Mouse (Mus musculus) heart, postnatal 14 days (tissue): ENCODE data around the gene Slamf8. TPM values are rescaled to one million over a fixed set of nuclear protein-coding genes. Genes with fewer than 3 reads are reported as not detected.

ENCODE experiments used
- DNase-seq, 2 experiments: peaks; one replicate each; pipeline ENCODE4 v3.0.0; 2021 to 2022
- intact Hi-C: fragments of 180-260 bp; cut with DNase I; formaldehyde crosslinking; loops from one replicate; pipeline ENCODE4 v1.15.1; 2025
- long read RNA-seq, 2 experiments: library from polyadenylated mRNA; stranded (forward); transcript quantifications; one replicate each; pipeline ENCODE4 v2.0.0; 2021
- total RNA-seq, 2 experiments: library from RNA; stranded (reverse); gene quantifications; 2 replicates each; pipeline ENCODE4 v1.2.3; 2021

Slamf8 gene
- under 1 TPM in 1 of 2 experiments, not detected in 1; 0.17 TPM for total RNA-seq
- long read RNA-seq, experiment 1, result 0 reads
- long read RNA-seq, experiment 2, result 0 reads

DNA sequence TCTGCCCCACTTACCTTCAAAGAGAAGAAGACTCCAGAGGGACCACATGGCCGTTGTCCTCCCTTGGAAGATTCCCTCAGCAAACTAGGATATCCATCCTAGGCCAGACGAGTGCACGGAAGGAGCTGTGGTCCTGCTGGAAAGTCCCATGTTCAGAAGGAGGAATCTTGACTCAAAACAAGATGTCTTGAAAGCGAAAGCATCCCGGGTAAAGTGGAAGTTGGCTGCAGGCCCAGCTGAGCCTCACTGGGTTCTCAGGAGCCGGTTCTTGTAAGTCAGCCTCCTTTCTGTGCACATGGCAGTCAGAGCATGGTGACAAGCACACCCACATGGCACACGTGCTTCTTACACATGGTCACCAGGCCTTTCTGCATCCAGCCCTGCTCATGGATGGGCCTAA, at the start of gene Slamf8:
Gene Slamf8 (minus strand): TSS at position 184 of the 400 bp plus-strand sequence.
- peak; percentile 22 to 45 for DNase-seq
- intact Hi-C loops, result no loop called here

- DNase-seq, result peak in 1 of 2 experiments; percentile 24
- intact Hi-C loops, result loop anchor here (10.0 kb wide), 1 partner anchor 756 kb away; no protein-coding TSS in a partner anchor
These were observed 48.4 kb upstream of the Slamf8 start for GRCm38 (mm10) chr1:172638781-172639180.

DNA sequence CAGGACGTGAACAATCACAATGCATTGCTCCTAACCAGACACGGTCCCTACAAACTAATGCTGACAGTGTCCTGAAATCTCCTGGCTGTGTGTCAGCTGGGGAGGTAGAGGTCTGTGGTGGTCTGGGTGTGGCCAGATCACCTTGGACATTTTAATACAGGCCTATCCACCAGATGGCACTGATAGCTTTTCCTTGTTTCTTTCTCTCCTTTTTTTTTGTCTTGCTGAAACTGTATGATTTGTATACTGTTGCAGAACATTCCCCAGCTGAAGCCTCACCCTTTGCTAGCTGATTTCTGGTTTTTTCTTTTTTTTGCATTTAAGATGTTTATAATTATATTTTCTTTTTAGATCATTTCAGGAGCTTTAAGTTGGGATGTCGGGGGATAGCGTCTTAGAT, 47.4 kb upstream of the Slamf8 start:
- intact Hi-C loops, result loop anchor here (10.0 kb wide), 1 partner anchor 757 kb away; no protein-coding TSS in a partner anchor
- DNase-seq, result no peak

- intact Hi-C loops, result loop anchor here (10.0 kb wide), 1 partner anchor 759 kb away; no protein-coding TSS in a partner anchor
These were observed 45.9 kb upstream of the Slamf8 start for GRCm38 (mm10) chr1:172636266-172636665.

GRCm38 (mm10) chr1:172635258-172635657, 44.9 kb upstream of the Slamf8 start:
- intact Hi-C loops, result loop anchor here (10.0 kb wide), 1 partner anchor 760 kb away; no protein-coding TSS in a partner anchor

More at GRCm38 (mm10) chr1:172636266-172636665, 45.9 kb upstream of the Slamf8 start:
- DNase-seq, result no peak

GRCm38 (mm10) chr1:172634136-172634535, 43.8 kb upstream of the Slamf8 start:
- intact Hi-C loops, result loop anchor here (1.0 to 10.0 kb wide), 3 partner anchors 106 to 761 kb away; no protein-coding TSS in a partner anchor
- no peak for DNase-seq

More at GRCm38 (mm10) chr1:172635258-172635657, 44.9 kb upstream of the Slamf8 start:
- DNase-seq, result no peak

GRCm38 (mm10) chr1:172632451-172633326, 42.3 kb upstream of the Slamf8 start, which contains the start of gene Dusp23:
Dusp23 (minus strand) TSS chr1:172632962.
- peak; percentile 97 for DNase-seq
- intact Hi-C loops, result loop anchor here (2.0 to 10.0 kb wide), 4 partner anchors 14 to 762 kb away; no protein-coding TSS in a partner anchor

DNA sequence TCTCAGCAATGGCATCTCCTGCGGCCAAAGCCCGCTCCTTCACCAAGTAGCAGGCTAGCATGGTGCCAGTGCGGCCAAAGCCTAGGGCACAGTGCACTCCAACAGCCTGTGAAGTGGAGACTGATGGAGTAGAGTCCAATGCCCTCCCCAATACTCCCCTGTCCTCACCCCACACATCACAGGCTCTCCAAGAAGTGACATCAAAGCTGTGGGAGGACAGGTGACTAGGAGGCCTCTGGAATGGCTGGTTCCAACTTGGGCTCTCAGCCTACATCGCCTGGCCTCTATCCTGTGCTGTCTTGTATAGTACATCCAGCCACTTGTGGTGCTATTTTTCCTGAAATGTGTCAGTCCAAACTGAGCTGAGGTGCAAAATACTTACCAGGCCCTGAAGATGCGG, 41.4 kb upstream of the Slamf8 start:
- intact Hi-C loops, result loop anchor here (2.0 to 10.0 kb wide), 4 partner anchors 13 to 763 kb away; no protein-coding TSS in a partner anchor
- no peak for DNase-seq

GRCm38 (mm10) chr1:172629831-172630230, 39.5 kb upstream of the Slamf8 start:
- intact Hi-C loops, result loop anchor here (5.0 to 10.0 kb wide), 2 partner anchors 138 to 765 kb away; no protein-coding TSS in a partner anchor
- no peak for DNase-seq

GRCm38 (mm10) chr1:172626306-172626705, 35.9 kb upstream of the Slamf8 start:
- no peak for DNase-seq
- intact Hi-C loops, result no loop called here

GRCm38 (mm10) chr1:172624081-172624480, 33.7 kb upstream of the Slamf8 start:
- DNase-seq, result no peak
- intact Hi-C loops, result no loop called here

DNA sequence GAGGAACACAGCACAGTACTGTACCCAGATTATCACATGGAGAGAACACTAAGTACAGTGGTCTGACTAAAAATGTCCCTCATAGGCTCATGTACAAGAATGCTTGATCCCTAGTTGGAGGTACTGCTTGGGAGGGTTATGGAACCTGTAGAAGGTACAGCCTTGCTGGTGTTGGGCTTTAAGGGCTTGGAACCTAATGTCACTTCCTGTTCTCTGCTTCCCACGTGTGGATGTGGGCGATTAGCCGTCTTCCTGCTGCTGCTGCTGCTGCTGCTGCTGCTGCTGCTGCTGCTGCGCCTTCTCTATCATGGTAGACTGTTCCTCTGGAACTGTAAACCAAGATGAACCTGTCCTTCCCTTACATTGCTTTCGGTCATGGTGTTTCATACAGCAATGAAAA, 33.2 kb upstream of the Slamf8 start:
- intact Hi-C loops, result no loop called here
- DNase-seq, result no peak

- peak; percentile 81 to 86 for DNase-seq
- intact Hi-C loops, result loop anchor here (2.0 to 5.0 kb wide), 2 partner anchors 14 to 212 kb away; partner anchors contain the start of gene Dusp23
These were observed 28.9 kb upstream of the Slamf8 start for GRCm38 (mm10) chr1:172619235-172619634.

- no peak for DNase-seq
- intact Hi-C loops, result loop anchor here (2.0 to 5.0 kb wide), 2 partner anchors 15 to 211 kb away; partner anchors contain the start of gene Dusp23
These were observed 27.8 kb upstream of the Slamf8 start for GRCm38 (mm10) chr1:172618141-172618540.

- DNase-seq, result no peak
- intact Hi-C loops, result loop anchor here (2.0 to 5.0 kb wide), 2 partner anchors 15 to 210 kb away; partner anchors contain the start of gene Dusp23
These were observed 27.2 kb upstream of the Slamf8 start for GRCm38 (mm10) chr1:172617365-172618076.

DNA sequence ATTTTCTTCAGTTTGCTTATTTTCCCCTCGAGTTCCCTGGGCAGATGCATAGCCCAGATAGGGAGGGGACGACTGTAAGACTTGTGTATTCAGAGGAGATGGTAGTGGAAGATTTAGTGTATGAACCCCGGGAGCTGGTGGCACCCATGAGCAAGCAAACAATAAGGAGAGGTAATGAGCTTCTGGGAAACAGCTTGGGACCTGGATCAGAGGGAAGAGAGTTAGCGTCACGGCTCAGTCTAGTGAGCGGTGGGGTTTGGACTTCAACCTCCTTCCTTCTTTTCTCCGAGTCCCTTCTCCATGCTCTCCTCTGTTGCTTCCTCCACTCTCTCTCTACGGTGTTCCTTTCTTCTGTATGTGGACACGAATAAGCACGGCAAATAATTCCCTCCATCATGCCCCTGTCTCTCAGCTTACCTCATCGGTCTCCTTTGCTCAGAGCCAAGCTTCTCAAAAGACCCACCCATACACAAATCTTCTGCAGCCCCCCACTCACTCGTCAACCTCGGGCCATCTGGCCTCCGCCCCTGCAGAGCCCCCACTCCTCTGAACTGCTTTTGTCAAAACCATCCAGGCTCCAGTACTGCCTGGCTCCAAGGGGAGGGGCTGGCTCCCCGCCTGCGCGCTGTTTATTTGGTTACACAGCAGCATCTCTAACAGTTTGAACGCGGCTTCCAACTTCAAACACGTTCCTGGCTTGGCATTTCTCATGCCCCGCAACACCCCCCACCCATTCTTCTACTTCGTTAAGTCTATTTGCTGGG, 26.4 kb upstream of the Slamf8 start:
- intact Hi-C loops, result loop anchor here (5.0 kb wide), 1 partner anchor 209 kb away; no protein-coding TSS in a partner anchor
- peak in 1 of 2 experiments; percentile 26 for DNase-seq

GRCm38 (mm10) chr1:172615412-172615811, 25.0 kb upstream of the Slamf8 start:
- DNase-seq, result no peak
- intact Hi-C loops, result loop anchor here (5.0 kb wide), 1 partner anchor 208 kb away; no protein-coding TSS in a partner anchor

DNA sequence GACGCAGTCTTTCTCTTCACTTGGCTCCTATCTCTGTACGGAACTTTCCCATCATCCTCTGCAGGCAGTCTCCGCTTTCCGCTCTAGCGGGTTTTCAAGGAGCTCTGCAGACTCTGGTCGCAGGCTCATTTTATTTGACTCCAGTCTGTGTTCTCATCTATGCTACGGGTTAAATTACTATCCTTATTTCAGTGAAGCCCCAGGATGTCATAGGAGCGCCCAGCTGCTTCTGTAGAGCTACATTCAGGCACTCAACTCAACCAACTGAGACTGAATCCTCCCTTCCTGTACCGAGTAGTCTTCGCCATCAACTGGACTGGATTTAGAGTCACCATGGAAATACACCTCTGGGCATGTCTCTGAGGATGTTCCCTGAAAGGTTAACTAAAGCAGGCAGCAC, 24.3 kb upstream of the Slamf8 start:
- no peak for DNase-seq
- intact Hi-C loops, result loop anchor here (5.0 kb wide), 2 partner anchors 52 to 207 kb away; no protein-coding TSS in a partner anchor

DNA sequence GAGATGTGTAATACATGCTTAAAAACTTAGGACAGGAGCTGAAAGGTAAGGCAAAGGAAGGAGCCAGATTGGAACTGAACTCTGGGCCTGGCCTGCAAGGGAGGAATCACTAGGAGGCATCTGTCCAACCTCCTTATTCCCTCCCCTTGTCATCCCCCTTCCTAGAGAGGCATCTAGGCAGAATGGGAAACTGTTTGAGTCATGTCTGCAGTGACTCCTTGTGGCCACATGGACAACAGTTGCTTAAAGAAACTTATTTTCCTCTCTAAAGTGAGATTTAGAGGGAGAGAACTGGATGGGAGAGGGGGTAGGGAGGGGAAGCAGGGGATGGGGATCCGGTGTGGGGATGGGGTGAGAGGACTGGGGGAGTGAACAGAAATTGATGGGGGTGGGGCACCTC, 22.4 kb upstream of the Slamf8 start:
- DNase-seq, result peak in 1 of 2 experiments; percentile 23
- intact Hi-C loops, result loop anchor here (1.0 to 5.0 kb wide), 2 partner anchors 50 to 82 kb away; no protein-coding TSS in a partner anchor
